8 mouse cellular contexts compared by ENCODE assay signal in genomic region chr2:6273392-6273845, GRCm38 (mm10). TPM values are rescaled to one million over a fixed set of nuclear protein-coding genes. Genes with fewer than 3 reads are reported as not detected.
A peak's percentile ranks its signal among the peaks of the same experiment; 100 is the strongest.
DNase-seq lines count a peak whose midpoint lies in the region; ATAC-seq and TF ChIP-seq lines count a peak whose summit lies in the region.

No protein-coding gene starts in this region.

- peaks cover 2% of the 10 kb centered on the region; the same call in 1 of the 2 replicates for H3K4me1 ChIP-seq in lung, adult 2 months (ENCODE audit: control insufficient read depth, insufficient read depth, low read length)
- peaks cover 22% of the 10 kb centered on the region for H3K4me1 ChIP-seq in limb, embryonic 15.5 days
- peaks cover 10% of the 10 kb centered on the region; the same call in 1 of the 2 replicates for H3K4me1 ChIP-seq in spleen, adult 2 months (ENCODE audit: control insufficient read depth, insufficient read depth, insufficient read length)

- H3K36me3 ChIP-seq in limb, embryonic 15.5 days: no peaks in the 10 kb centered on the region
- no peaks in the 10 kb centered on the region for H3K36me3 ChIP-seq in spleen, adult 2 months (ENCODE audit: control insufficient read depth, insufficient read depth, low read length)

- H3K27me3 ChIP-seq in limb, embryonic 15.5 days: no peaks in the 10 kb centered on the region
- no peaks in the 10 kb centered on the region for H3K27me3 ChIP-seq in spleen, adult 2 months (ENCODE audit: control insufficient read depth, insufficient read depth, low read length)

- WGBS in lung, adult 2 months: 33% methylated on average over 10 of the region's 10 CpGs
- WGBS in limb, embryonic 15.5 days: 16% methylated on average over 10 of the region's 10 CpGs
- 11% methylated on average over 10 of the region's 10 CpGs for WGBS in spleen, adult 2 months

- TF ChIP-seq CTCF in lung, adult 2 months (IDR thresholded peaks at IDR 0.05; ENCODE audit: insufficient read depth, low read length): no peak
- no peak for TF ChIP-seq CTCF in spleen, adult 2 months (IDR thresholded peaks at IDR 0.05; ENCODE audit: extremely low read depth, insufficient read depth, insufficient read length, insufficient replicate concordance)

- DNase-seq in cerebellum, postnatal 4 days (ENCODE audit: low spot score in 2 of 2): no peak
- DNase-seq in lung, adult 18-20 months: peak; percentile 43 to 56
- no peak for DNase-seq in lung, adult 2 months
- DNase-seq in spleen, adult 2 months (ENCODE audit: low read depth in 1 of 2, low spot score in 2 of 2): peak; percentile 52 to 59
- DNase-seq in urinary bladder, postnatal 10 days (ENCODE audit: low spot score): no peak

- H3K4me2 ChIP-seq in limb, embryonic 15.5 days: peak overlapping the region; percentile 8; the same call in 1 of the 2 replicates

- H3K9me3 ChIP-seq in limb, embryonic 15.5 days: no peaks in the 10 kb centered on the region

- no peak overlapping the region for H3K4me3 ChIP-seq in lung, adult 2 months (replicated peaks; ENCODE audit: extremely low read depth, low read depth, low read length)
- H3K4me3 ChIP-seq in limb, embryonic 15.5 days: no peak overlapping the region
- H3K4me3 ChIP-seq in spleen, adult 2 months (ENCODE audit: extremely low read depth, insufficient read depth, insufficient read length): peak overlapping the region; percentile 14; the same call in 1 of the 2 replicates

- no peak overlapping the region for H3K9ac ChIP-seq in limb, embryonic 15.5 days

- 0 out of 2 replicates have a peak overlapping the region, but pooled peaks have one; percentile 11 for H3K27ac ChIP-seq in limb, embryonic 15.5 days
- H3K27ac ChIP-seq in spleen, adult 2 months (ENCODE audit: insufficient read depth, low read length): peak overlapping the region; percentile 76

- ATAC-seq in cerebellum, adult (ENCODE audit: insufficient number of reproducible peaks, low FRiP score, low TSS enrichment): 0 out of 2 replicates have a peak, but pooled peaks have one; percentile 15
- ATAC-seq in granulocyte monocyte progenitor cell, adult 5-6 weeks (replicated peaks; ENCODE audit: poor library complexity, severe bottlenecking): peak; percentile 95
- no peak for ATAC-seq in limb, embryonic 15.5 days (ENCODE audit: insufficient number of reproducible peaks, low FRiP score, low TSS enrichment, low read depth)

- TF ChIP-seq POLR2A in lung, adult 2 months (IDR thresholded peaks at IDR 0.05; ENCODE audit: borderline replicate concordance, extremely low read depth, low read depth, low read length): no peak
- TF ChIP-seq POLR2A in spleen, adult 2 months (IDR thresholded peaks at IDR 0.05; ENCODE audit: low read depth, low read length): no peak

RNA-seq across cellular contexts. Expression of gene Usp6nl, which starts 49.0 kb away (rescaled TPM):
- 7.9 and 19.9 TPM in 2 replicates for polyA plus RNA-seq in lung, adult 2 months (2012; rRNA removed)
- 8.3 and 15.5 TPM in 2 replicates for total RNA-seq in granulocyte monocyte progenitor cell, adult 5-6 weeks (2014; fragmentation: Nextera tagmentation)
- 9.7 and 10.4 TPM in 2 replicates for total RNA-seq in granulocyte monocyte progenitor cell, adult 5-6 weeks (2017)
- 8.7 TPM in 2 replicates for polyA plus RNA-seq in limb, embryonic 15.5 days (2015; fragmentation: Nextera tagmentation; extraction: Ambion mirVana)
- polyA plus RNA-seq in spleen, adult 2 months (2012; rRNA removed): 6.8 and 6.9 TPM in 2 replicates

Comparison
In these comparisons a context has a peak if more than half of its experiments do, and no peak if none do; other contexts are left out.
1. DNase-seq: peak in lung, adult 18-20 months (2 of 2) and spleen, adult 2 months (2 of 2); none in cerebellum, postnatal 4 days (0 of 2), lung, adult 2 months (single experiment) and urinary bladder, postnatal 10 days (single experiment).